Mouse (Mus musculus): ENCODE data around the gene Olfm2.

DNA sequence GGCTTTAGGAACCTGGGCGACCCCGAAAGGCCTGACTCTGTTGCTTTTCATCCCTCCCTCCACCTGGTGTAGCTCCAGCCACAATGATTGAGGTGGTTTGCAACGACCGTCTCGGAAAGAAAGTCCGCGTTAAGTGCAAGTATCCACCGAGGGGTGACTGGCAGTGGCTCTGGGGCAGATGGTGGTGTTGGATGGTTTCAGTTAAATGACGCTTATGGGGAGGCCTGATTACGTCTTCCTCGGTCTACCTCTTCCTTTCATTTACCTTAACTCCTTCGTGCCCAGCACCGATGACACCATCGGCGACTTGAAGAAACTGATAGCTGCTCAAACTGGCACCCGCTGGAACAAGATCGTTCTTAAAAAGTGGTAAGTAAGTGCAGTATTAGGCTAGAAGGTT lies 101.0 kb downstream of the Olfm2 start:
- TF ChIP-seq EP300 (IDR thresholded peaks at IDR 0.05; ENCODE audit: insufficient read depth, low read depth, low read length) (no peak), CTCF (IDR thresholded peaks at IDR 0.05; ENCODE audit: low read depth, low read length) (no peak)
